Mouse (Mus musculus): ENCODE data around the gene Lrrc36. TPM values are rescaled to one million over a fixed set of nuclear protein-coding genes. Genes with fewer than 3 reads are reported as not detected.

Gene Lrrc36
- polyA plus RNA-seq (2015; fragmentation: Illumina TruSeq; extraction: RNeasy Lipid Tissue Mini Kit (QIAGEN cat#74804); ENCODE audit: insufficient read depth, low replicate concordance): not detected

GRCm38 (mm10) chr8:105413391-105413790 lies at the start of gene Lrrc36, which contains the start of gene Kctd19:
TSS of gene Lrrc36 (plus strand) at chr8:105413571.
TSS of gene Kctd19 (minus strand) at chr8:105413502.

GRCm38 (mm10) chr8:105373032-105373431 lies 40.3 kb upstream of the Lrrc36 start, which contains the start of gene Plekhg4:
TSS of gene Plekhg4 (plus strand) at chr8:105373274.

GRCm38 (mm10) chr8:105471314-105472015 lies 58.1 kb downstream of the Lrrc36 start, which contains the start of gene Tppp3:
TSS of gene Tppp3 (minus strand) at chr8:105471526.

GRCm38 (mm10) chr8:105496439-105497180 lies 83.2 kb downstream of the Lrrc36 start, which contains the start of gene Zdhhc1:
TSS of gene Zdhhc1 (minus strand) at chr8:105496902.

Other genes with a start within 250 kb of the Lrrc36 start
- gene Cbfb, start 242.9 kb upstream of the Lrrc36 start, polyA plus RNA-seq (2015; fragmentation: Illumina TruSeq; extraction: RNeasy Lipid Tissue Mini Kit (QIAGEN cat#74804); ENCODE audit: insufficient read depth, low replicate concordance): 149 TPM
- gene D230025D16Rik, start 188.4 kb upstream of the Lrrc36 start, polyA plus RNA-seq (2015; fragmentation: Illumina TruSeq; extraction: RNeasy Lipid Tissue Mini Kit (QIAGEN cat#74804); ENCODE audit: insufficient read depth, low replicate concordance): 22.6 TPM
- 4.9 TPM for gene B3gnt9, start 158.4 kb upstream of the Lrrc36 start, polyA plus RNA-seq (2015; fragmentation: Illumina TruSeq; extraction: RNeasy Lipid Tissue Mini Kit (QIAGEN cat#74804); ENCODE audit: insufficient read depth, low replicate concordance)
- gene Tradd, start 149.0 kb upstream of the Lrrc36 start, polyA plus RNA-seq (2015; fragmentation: Illumina TruSeq; extraction: RNeasy Lipid Tissue Mini Kit (QIAGEN cat#74804); ENCODE audit: insufficient read depth, low replicate concordance): 12.7 TPM
- 3.3 TPM for gene Fbxl8, start 148.9 kb upstream of the Lrrc36 start, polyA plus RNA-seq (2015; fragmentation: Illumina TruSeq; extraction: RNeasy Lipid Tissue Mini Kit (QIAGEN cat#74804); ENCODE audit: insufficient read depth, low replicate concordance)
- 0.29 TPM for gene Hsf4, start 143.8 kb upstream of the Lrrc36 start, polyA plus RNA-seq (2015; fragmentation: Illumina TruSeq; extraction: RNeasy Lipid Tissue Mini Kit (QIAGEN cat#74804); ENCODE audit: insufficient read depth, low replicate concordance)
- gene Nol3, start 137.4 kb upstream of the Lrrc36 start, polyA plus RNA-seq (2015; fragmentation: Illumina TruSeq; extraction: RNeasy Lipid Tissue Mini Kit (QIAGEN cat#74804); ENCODE audit: insufficient read depth, low replicate concordance): 0.59 TPM
- gene 4931428F04Rik, start 123.7 kb upstream of the Lrrc36 start, polyA plus RNA-seq (2015; fragmentation: Illumina TruSeq; extraction: RNeasy Lipid Tissue Mini Kit (QIAGEN cat#74804); ENCODE audit: insufficient read depth, low replicate concordance): 4.4 TPM
- gene Exoc3l, start 117.5 kb upstream of the Lrrc36 start, polyA plus RNA-seq (2015; fragmentation: Illumina TruSeq; extraction: RNeasy Lipid Tissue Mini Kit (QIAGEN cat#74804); ENCODE audit: insufficient read depth, low replicate concordance): 7.8 TPM
- gene E2f4, start 115.9 kb upstream of the Lrrc36 start, polyA plus RNA-seq (2015; fragmentation: Illumina TruSeq; extraction: RNeasy Lipid Tissue Mini Kit (QIAGEN cat#74804); ENCODE audit: insufficient read depth, low replicate concordance): 61.9 TPM
- gene Elmo3, start 108.0 kb upstream of the Lrrc36 start, polyA plus RNA-seq (2015; fragmentation: Illumina TruSeq; extraction: RNeasy Lipid Tissue Mini Kit (QIAGEN cat#74804); ENCODE audit: insufficient read depth, low replicate concordance): 2.7 TPM
- 0.98 TPM for gene Lrrc29, start 87.3 kb upstream of the Lrrc36 start, polyA plus RNA-seq (2015; fragmentation: Illumina TruSeq; extraction: RNeasy Lipid Tissue Mini Kit (QIAGEN cat#74804); ENCODE audit: insufficient read depth, low replicate concordance)
- 42.6 TPM for gene Tmem208, start 87.2 kb upstream of the Lrrc36 start, polyA plus RNA-seq (2015; fragmentation: Illumina TruSeq; extraction: RNeasy Lipid Tissue Mini Kit (QIAGEN cat#74804); ENCODE audit: insufficient read depth, low replicate concordance)
- gene Fhod1, start 65.6 kb upstream of the Lrrc36 start, polyA plus RNA-seq (2015; fragmentation: Illumina TruSeq; extraction: RNeasy Lipid Tissue Mini Kit (QIAGEN cat#74804); ENCODE audit: insufficient read depth, low replicate concordance): 19.5 TPM
- gene Slc9a5, start 64.7 kb upstream of the Lrrc36 start, polyA plus RNA-seq (2015; fragmentation: Illumina TruSeq; extraction: RNeasy Lipid Tissue Mini Kit (QIAGEN cat#74804); ENCODE audit: insufficient read depth, low replicate concordance): 1.6 TPM
- gene Plekhg4, start 40.3 kb upstream of the Lrrc36 start, polyA plus RNA-seq (2015; fragmentation: Illumina TruSeq; extraction: RNeasy Lipid Tissue Mini Kit (QIAGEN cat#74804); ENCODE audit: insufficient read depth, low replicate concordance): 0.21 TPM
- 0.73 TPM for gene Kctd19, start 69 bp upstream of the Lrrc36 start, polyA plus RNA-seq (2015; fragmentation: Illumina TruSeq; extraction: RNeasy Lipid Tissue Mini Kit (QIAGEN cat#74804); ENCODE audit: insufficient read depth, low replicate concordance)
- gene Tppp3, start 58.0 kb downstream of the Lrrc36 start, polyA plus RNA-seq (2015; fragmentation: Illumina TruSeq; extraction: RNeasy Lipid Tissue Mini Kit (QIAGEN cat#74804); ENCODE audit: insufficient read depth, low replicate concordance): 1.5 TPM
- 5.3 TPM for gene Zdhhc1, start 83.3 kb downstream of the Lrrc36 start, polyA plus RNA-seq (2015; fragmentation: Illumina TruSeq; extraction: RNeasy Lipid Tissue Mini Kit (QIAGEN cat#74804); ENCODE audit: insufficient read depth, low replicate concordance)
- not detected for gene Hsd11b2, start 105.2 kb downstream of the Lrrc36 start, polyA plus RNA-seq (2015; fragmentation: Illumina TruSeq; extraction: RNeasy Lipid Tissue Mini Kit (QIAGEN cat#74804); ENCODE audit: insufficient read depth, low replicate concordance)
- 76.0 TPM for gene Atp6v0d1, start 152.5 kb downstream of the Lrrc36 start, polyA plus RNA-seq (2015; fragmentation: Illumina TruSeq; extraction: RNeasy Lipid Tissue Mini Kit (QIAGEN cat#74804); ENCODE audit: insufficient read depth, low replicate concordance)
- 11.9 TPM for gene Ripor1, start 191.7 kb downstream of the Lrrc36 start, polyA plus RNA-seq (2015; fragmentation: Illumina TruSeq; extraction: RNeasy Lipid Tissue Mini Kit (QIAGEN cat#74804); ENCODE audit: insufficient read depth, low replicate concordance)
- 156 TPM for gene Ctcf, start 223.0 kb downstream of the Lrrc36 start, polyA plus RNA-seq (2015; fragmentation: Illumina TruSeq; extraction: RNeasy Lipid Tissue Mini Kit (QIAGEN cat#74804); ENCODE audit: insufficient read depth, low replicate concordance)
- not detected for gene Agrp, start 223.8 kb downstream of the Lrrc36 start, polyA plus RNA-seq (2015; fragmentation: Illumina TruSeq; extraction: RNeasy Lipid Tissue Mini Kit (QIAGEN cat#74804); ENCODE audit: insufficient read depth, low replicate concordance)